Mouse (Mus musculus): ENCODE data around the gene Sat1. TPM values are rescaled to one million over a fixed set of nuclear protein-coding genes. Genes with fewer than 3 reads are reported as not detected.

Sat1 gene
- 206 and 219 TPM in 2 replicates for polyA plus RNA-seq (2015; fragmentation: Nextera tagmentation; extraction: Ambion mirVana)

DNA sequence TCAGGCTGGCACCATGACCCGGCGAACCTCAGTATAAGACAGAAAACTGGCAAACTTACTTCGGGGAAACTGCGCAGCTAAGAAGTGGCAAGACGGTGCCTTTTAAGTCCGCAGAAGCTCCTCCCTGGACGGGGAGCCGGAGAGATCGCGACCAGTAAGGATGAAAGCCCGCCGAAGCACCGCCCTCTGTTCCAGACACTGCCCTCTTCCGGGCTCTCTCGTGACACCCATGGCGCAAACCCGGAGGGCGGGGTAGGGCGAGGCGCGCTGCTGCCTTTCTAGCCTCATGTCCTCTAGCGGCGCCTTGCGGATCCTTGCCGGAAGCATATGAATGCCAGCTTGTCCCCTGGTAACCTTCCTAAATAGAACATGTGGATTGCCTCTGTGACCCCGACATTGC lies at the start of gene Sat1:
Gene Sat1, minus strand, starts transcription at position 179 of the 400 bp plus-strand sequence.
- Histone ChIP-seq H3K9ac (ENCODE audit: low read length) (peak within 1 kb of the TSS; percentile 64), H3K4me2 (replicated peaks; ENCODE audit: low read depth) (peak within 1 kb of the TSS; percentile 46), H3K4me3 (ENCODE audit: low read depth, low read length) (peak within 1 kb of the TSS; percentile 53), H3K27me3 (ENCODE audit: control insufficient read depth, insufficient read depth, low read length) (no peaks in the 10 kb centered on the region), H3K9me3 (ENCODE audit: control insufficient read depth, low read length) (no peaks in the 10 kb centered on the region), H3K4me1 (replicated peaks; ENCODE audit: control insufficient read depth, insufficient read depth) (no peaks in the 10 kb centered on the region), H3K36me3 (ENCODE audit: control insufficient read depth, insufficient read depth, low read length) (no peaks in the 10 kb centered on the region), H3K27ac (replicated peaks) (peak within 1 kb of the TSS; percentile 82)
- peak; percentile 93 for DNase-seq (ENCODE audit: low spot score)
- TF ChIP-seq CTCF (IDR thresholded peaks at IDR 0.05; ENCODE audit: low read depth) (peak; percentile 85), EP300 (optimal IDR thresholded peaks at IDR 0.05) (no peak)
- peak; percentile 96 for ATAC-seq (ENCODE audit: low FRiP score, low TSS enrichment)
- WGBS: 18% methylated on average over 24 of the region's 26 CpGs

DNA sequence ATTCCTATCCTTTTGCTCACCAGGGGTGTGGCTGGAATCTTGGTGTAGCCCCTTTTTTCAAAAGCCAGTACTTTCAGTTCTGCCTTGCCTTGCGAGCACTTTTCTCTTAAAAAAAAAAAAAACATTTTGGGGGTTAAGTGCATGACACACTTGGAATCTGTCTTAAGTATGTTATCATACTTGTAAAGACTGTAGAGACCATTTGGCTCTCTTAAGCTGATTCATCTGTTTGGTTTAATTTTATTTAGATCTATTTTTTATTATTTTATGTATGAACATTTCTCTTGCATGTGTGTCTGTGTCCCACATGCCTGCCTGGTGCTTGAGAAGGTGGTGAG lies 46.6 kb upstream of the Sat1 start:
- WGBS: 40% methylated on average over 1 of the region's 1 CpGs
- Histone ChIP-seq H3K36me3 (ENCODE audit: control insufficient read depth, insufficient read depth, low read length) (no peaks in the 10 kb centered on the region), H3K4me2 (replicated peaks; ENCODE audit: low read depth) (peak overlapping the region; percentile 51), H3K4me1 (replicated peaks; ENCODE audit: control insufficient read depth, insufficient read depth) (no peaks in the 10 kb centered on the region), H3K9ac (ENCODE audit: low read length) (peak overlapping the region; percentile 70), H3K9me3 (ENCODE audit: control insufficient read depth, low read length) (no peaks in the 10 kb centered on the region), H3K27me3 (ENCODE audit: control insufficient read depth, insufficient read depth, low read length) (no peaks in the 10 kb centered on the region), H3K4me3 (ENCODE audit: low read depth, low read length) (peak overlapping the region; percentile 54), H3K27ac (replicated peaks) (peak overlapping the region; percentile 87)
- TF ChIP-seq EP300 (optimal IDR thresholded peaks at IDR 0.05): no peak
- TF ChIP-seq CTCF (IDR thresholded peaks at IDR 0.05; ENCODE audit: low read depth): no peak
- ATAC-seq (ENCODE audit: low FRiP score, low TSS enrichment) (no peak; the same call in 1 of the 2 replicates), DNase-seq (ENCODE audit: low spot score) (no peak)

DNA sequence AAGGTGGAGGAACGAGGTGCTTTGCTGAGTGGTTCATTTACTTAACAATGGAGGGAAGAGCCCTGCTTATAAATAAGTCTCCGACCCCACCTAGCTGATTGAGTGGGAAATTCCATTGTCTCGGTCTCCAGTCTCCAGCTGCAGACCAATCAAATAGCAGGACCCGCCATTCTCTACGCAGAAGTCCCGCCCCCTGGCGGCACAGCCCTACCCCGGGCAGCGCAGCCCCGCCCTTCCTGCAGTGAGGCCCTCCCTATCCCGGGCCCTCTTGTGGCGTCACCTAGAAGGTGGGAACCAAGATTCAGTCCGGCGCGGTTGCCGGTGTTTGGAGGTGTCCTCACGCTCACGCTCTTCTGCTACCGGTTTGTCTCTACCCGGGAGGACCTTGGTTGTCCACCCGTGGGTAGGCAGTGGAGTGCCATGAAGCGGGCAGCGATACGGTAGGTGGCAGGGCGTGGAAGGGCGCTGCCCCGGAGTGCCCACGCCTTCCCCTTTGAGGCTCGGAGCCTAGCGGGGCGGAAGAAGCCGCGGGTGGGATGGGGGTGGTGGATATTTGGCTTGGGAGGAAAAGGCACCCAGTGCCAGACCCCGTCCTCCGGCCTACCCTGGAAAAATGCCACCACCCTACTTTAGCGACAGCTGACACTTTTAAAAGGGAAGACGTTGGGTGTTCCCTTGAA lies 46.1 kb upstream of the Sat1 start, which contains the start of gene Acot9:
Gene Acot9, plus strand, starts transcription at position 209 of the 680 bp plus-strand sequence.
- Histone ChIP-seq H3K27ac (replicated peaks) (peak within 1 kb of the TSS; percentile 87), H3K27me3 (ENCODE audit: control insufficient read depth, insufficient read depth, low read length) (no peaks in the 10 kb centered on the region), H3K9me3 (ENCODE audit: control insufficient read depth, low read length) (no peaks in the 10 kb centered on the region), H3K4me2 (replicated peaks; ENCODE audit: low read depth) (peak within 1 kb of the TSS; percentile 51), H3K4me1 (replicated peaks; ENCODE audit: control insufficient read depth, insufficient read depth) (no peaks in the 10 kb centered on the region), H3K36me3 (ENCODE audit: control insufficient read depth, insufficient read depth, low read length) (no peaks in the 10 kb centered on the region), H3K4me3 (ENCODE audit: low read depth, low read length) (peak within 1 kb of the TSS; percentile 54), H3K9ac (ENCODE audit: low read length) (peak within 1 kb of the TSS; percentile 70)
- DNase-seq (ENCODE audit: low spot score) (peak; percentile 87), ATAC-seq (ENCODE audit: low FRiP score, low TSS enrichment) (peak; percentile 99)
- 15% methylated on average over 35 of the region's 37 CpGs for WGBS
- TF ChIP-seq CTCF (IDR thresholded peaks at IDR 0.05; ENCODE audit: low read depth) (peak; percentile 75), EP300 (optimal IDR thresholded peaks at IDR 0.05) (no peak)

DNA sequence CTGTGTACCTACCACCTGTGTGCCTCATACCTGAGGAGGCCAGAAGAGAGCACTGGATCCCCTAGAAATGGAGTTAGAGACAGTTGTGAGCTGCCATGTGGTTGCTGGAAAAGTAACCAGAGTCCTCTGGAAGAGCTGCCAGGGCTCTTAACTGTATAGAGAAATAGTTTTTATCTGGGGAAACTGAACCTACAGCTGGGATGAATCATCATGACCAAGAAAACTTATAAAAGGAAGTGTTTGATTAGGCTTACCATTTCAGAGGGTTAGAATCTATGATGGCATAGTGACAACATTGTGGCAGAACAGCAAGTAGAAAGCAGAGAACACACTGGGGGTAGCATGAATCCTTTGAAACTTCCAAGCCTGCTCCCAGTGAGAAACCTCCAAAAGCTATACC lies 40.6 kb upstream of the Sat1 start:
- Histone ChIP-seq H3K27me3 (ENCODE audit: control insufficient read depth, insufficient read depth, low read length) (no peaks in the 10 kb centered on the region), H3K9ac (ENCODE audit: low read length) (no peak overlapping the region), H3K4me1 (replicated peaks; ENCODE audit: control insufficient read depth, insufficient read depth) (no peaks in the 10 kb centered on the region), H3K4me2 (replicated peaks; ENCODE audit: low read depth) (no peak overlapping the region), H3K4me3 (ENCODE audit: low read depth, low read length) (no peak overlapping the region), H3K36me3 (ENCODE audit: control insufficient read depth, insufficient read depth, low read length) (no peaks in the 10 kb centered on the region), H3K9me3 (ENCODE audit: control insufficient read depth, low read length) (no peaks in the 10 kb centered on the region), H3K27ac (replicated peaks) (no peak overlapping the region)
- DNase-seq (ENCODE audit: low spot score): no peak
- no peak for ATAC-seq (ENCODE audit: low FRiP score, low TSS enrichment)
- TF ChIP-seq EP300 (optimal IDR thresholded peaks at IDR 0.05) (no peak), CTCF (IDR thresholded peaks at IDR 0.05; ENCODE audit: low read depth) (no peak)

- 35% methylated on average over 2 of the region's 2 CpGs for WGBS
- Histone ChIP-seq H3K9ac (ENCODE audit: low read length) (no peak overlapping the region), H3K27me3 (ENCODE audit: control insufficient read depth, insufficient read depth, low read length) (no peaks in the 10 kb centered on the region), H3K4me2 (replicated peaks; ENCODE audit: low read depth) (no peak overlapping the region), H3K27ac (replicated peaks) (no peak overlapping the region), H3K36me3 (ENCODE audit: control insufficient read depth, insufficient read depth, low read length) (no peaks in the 10 kb centered on the region), H3K4me3 (ENCODE audit: low read depth, low read length) (no peak overlapping the region), H3K4me1 (replicated peaks; ENCODE audit: control insufficient read depth, insufficient read depth) (no peaks in the 10 kb centered on the region), H3K9me3 (ENCODE audit: control insufficient read depth, low read length) (no peaks in the 10 kb centered on the region)
- no peak for ATAC-seq (ENCODE audit: low FRiP score, low TSS enrichment)
- TF ChIP-seq EP300 (optimal IDR thresholded peaks at IDR 0.05): no peak
- TF ChIP-seq CTCF (IDR thresholded peaks at IDR 0.05; ENCODE audit: low read depth): no peak
- no peak for DNase-seq (ENCODE audit: low spot score)
Observed at GRCm38 (mm10) chrX:155218277-155218676, 2.0 kb upstream of the Sat1 start.

GRCm38 (mm10) chrX:155215501-155216248 lies 574 bp downstream of the Sat1 start:
- Histone ChIP-seq H3K9me3 (ENCODE audit: control insufficient read depth, low read length) (no peaks in the 10 kb centered on the region), H3K4me1 (replicated peaks; ENCODE audit: control insufficient read depth, insufficient read depth) (no peaks in the 10 kb centered on the region), H3K36me3 (ENCODE audit: control insufficient read depth, insufficient read depth, low read length) (no peaks in the 10 kb centered on the region), H3K4me3 (ENCODE audit: low read depth, low read length) (peak overlapping the region; percentile 53), H3K27me3 (ENCODE audit: control insufficient read depth, insufficient read depth, low read length) (no peaks in the 10 kb centered on the region), H3K27ac (replicated peaks) (peak overlapping the region; percentile 82), H3K9ac (ENCODE audit: low read length) (peak overlapping the region; percentile 64), H3K4me2 (replicated peaks; ENCODE audit: low read depth) (peak overlapping the region; percentile 46)
- no peak for TF ChIP-seq CTCF (IDR thresholded peaks at IDR 0.05; ENCODE audit: low read depth)
- no peak for TF ChIP-seq EP300 (optimal IDR thresholded peaks at IDR 0.05)
- peak; percentile 39 for DNase-seq (ENCODE audit: low spot score)
- 24% methylated on average over 22 of the region's 24 CpGs for WGBS
- ATAC-seq (ENCODE audit: low FRiP score, low TSS enrichment): peak; percentile 57
